ENCODE assay signal across 9 mouse cellular contexts in the genomic region with DNA sequence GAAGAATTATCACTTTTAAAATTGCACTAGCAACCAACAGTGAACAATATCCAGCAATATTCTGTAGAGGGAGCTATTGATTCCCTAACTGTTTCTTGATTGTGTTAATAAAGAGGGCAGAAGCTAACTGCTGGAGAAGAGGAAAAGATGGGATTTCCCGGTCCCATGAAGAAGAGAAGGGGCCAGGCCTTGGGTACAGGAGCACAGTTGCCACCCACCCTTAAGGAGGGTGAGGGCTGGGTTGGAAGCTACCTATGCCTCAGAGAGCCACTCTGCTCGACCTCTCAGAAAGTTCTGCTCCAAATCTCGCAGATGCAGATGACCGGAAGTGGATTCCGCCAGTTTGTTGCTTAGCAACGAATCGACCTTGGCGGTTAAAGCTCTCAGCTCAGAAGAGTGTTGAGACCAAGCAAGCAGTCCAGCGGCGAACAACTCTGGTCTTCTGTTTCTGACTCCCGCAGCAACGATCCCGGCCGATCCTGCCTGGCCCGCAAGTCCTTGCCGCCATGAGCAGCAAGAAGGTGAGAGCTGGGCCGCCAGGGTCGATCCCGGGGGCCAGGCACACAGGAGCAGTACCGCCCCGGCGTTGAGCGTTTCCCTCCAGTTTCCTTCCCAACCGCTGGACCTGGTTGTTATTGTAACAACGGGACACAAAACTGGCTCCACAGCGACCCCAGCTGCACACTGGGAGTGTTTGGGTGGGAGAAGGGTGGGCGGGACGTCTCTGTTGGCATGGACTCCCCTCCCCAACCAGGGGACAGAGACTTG. TPM values are rescaled to one million over a fixed set of nuclear protein-coding genes. Genes with fewer than 3 reads are reported as not detected.
DNase-seq lines count a peak whose midpoint lies in the region; ATAC-seq and TF ChIP-seq lines count a peak whose summit lies in the region.
"Had no signal": no experiment of that assay in that cellular context is flagged by ENCODE, and none has a peak within 500 bp of the region (broad histone marks: within the 10 kb centered on the region; RNA-seq: fewer than 3 reads in every experiment).

No protein-coding gene starts in this region.

- no peak for TF ChIP-seq POLR2A in brain, embryonic 14.5 days (IDR thresholded peaks at IDR 0.05; ENCODE audit: borderline replicate concordance, extremely low read depth, insufficient read depth, insufficient read length, poor library complexity, severe bottlenecking)

- no peaks in the 10 kb centered on the region for H3K9me3 ChIP-seq in forebrain, embryonic 13.5 days (replicated peaks)
- no peaks in the 10 kb centered on the region for H3K9me3 ChIP-seq in heart, embryonic 16.5 days (replicated peaks; ENCODE audit: control insufficient read depth, low read length)
- no peaks in the 10 kb centered on the region for H3K9me3 ChIP-seq in liver, embryonic 11.5 days (ENCODE audit: control insufficient read depth, low read length)
- no peaks in the 10 kb centered on the region for H3K9me3 ChIP-seq in neural tube, embryonic 12.5 days
- H3K9me3 ChIP-seq: G1E had no signal

- H3K27me3 ChIP-seq in forebrain, embryonic 13.5 days = no peaks in the 10 kb centered on the region
- H3K27me3 ChIP-seq in heart, embryonic 16.5 days (ENCODE audit: control insufficient read depth, insufficient read depth, low read length) = no peaks in the 10 kb centered on the region
- H3K27me3 ChIP-seq in liver, embryonic 11.5 days (replicated peaks; ENCODE audit: control insufficient read depth, insufficient read depth, low read length) = no peaks in the 10 kb centered on the region
- no peaks in the 10 kb centered on the region for H3K27me3 ChIP-seq in neural tube, embryonic 12.5 days (replicated peaks)

- peak; percentile 92 for ATAC-seq in forebrain, embryonic 13.5 days
- ATAC-seq in heart, embryonic 16.5 days (replicated peaks; ENCODE audit: extremely low read depth, insufficient read depth, low FRiP score) = peak; percentile 87
- peak; percentile 85 for ATAC-seq in liver, embryonic 11.5 days (replicated peaks; ENCODE audit: low FRiP score)
- ATAC-seq in neural tube, embryonic 12.5 days (ENCODE audit: low FRiP score, low read depth) = peak; percentile 93

- peak; percentile 7 for DNase-seq in 3134 (ENCODE audit: extremely low read depth, insufficient read length, low spot score)
- DNase-seq in brain, embryonic 14.5 days (ENCODE audit: low read depth) = peak; percentile 89
- DNase-seq in kidney, postnatal 25 days = peak; percentile 73 to 85
- DNase-seq in liver, embryonic 11.5 days (ENCODE audit: low spot score) = peak; percentile 72
- peak; percentile 67 to 68 for DNase-seq in urinary bladder, postnatal 4 days (ENCODE audit: low spot score in 2 of 2)

- peak overlapping the region; percentile 65 for H3K4me3 ChIP-seq in forebrain, embryonic 13.5 days
- peak overlapping the region; percentile 68 for H3K4me3 ChIP-seq in heart, embryonic 16.5 days (ENCODE audit: low read length)
- H3K4me3 ChIP-seq in liver, embryonic 11.5 days (ENCODE audit: low read depth, low read length) = peak overlapping the region; percentile 52
- H3K4me3 ChIP-seq in neural tube, embryonic 12.5 days = peak overlapping the region; percentile 62

- peak; percentile 55 for TF ChIP-seq CTCF in brain, embryonic 14.5 days (IDR thresholded peaks at IDR 0.05; ENCODE audit: borderline replicate concordance, extremely low read depth, insufficient read depth, insufficient read length)

- peak overlapping the region; percentile 69 for H3K4me2 ChIP-seq in forebrain, embryonic 13.5 days
- H3K4me2 ChIP-seq in heart, embryonic 16.5 days (ENCODE audit: low read depth, low read length) = peak overlapping the region; percentile 75
- peak overlapping the region; percentile 76 for H3K4me2 ChIP-seq in liver, embryonic 11.5 days
- peak overlapping the region; percentile 70 for H3K4me2 ChIP-seq in neural tube, embryonic 12.5 days (replicated peaks)

- 0% methylated on average over 28 of the region's 28 CpGs for WGBS in forebrain, embryonic 13.5 days
- under 1% methylated on average over 28 of the region's 28 CpGs for WGBS in heart, embryonic 16.5 days
- 1% methylated on average over 28 of the region's 28 CpGs for WGBS in liver, embryonic 11.5 days
- WGBS in neural tube, embryonic 12.5 days = under 1% methylated on average over 28 of the region's 28 CpGs

- peak overlapping the region; percentile 66 for H3K27ac ChIP-seq in forebrain, embryonic 13.5 days
- H3K27ac ChIP-seq in heart, embryonic 16.5 days (ENCODE audit: low read length) = peak overlapping the region; percentile 82
- peak overlapping the region; percentile 48; the same call in 1 of the 2 replicates for H3K27ac ChIP-seq in liver, embryonic 11.5 days (ENCODE audit: low read depth, low read length)
- H3K27ac ChIP-seq in neural tube, embryonic 12.5 days = peak overlapping the region; percentile 53; the same call in 1 of the 2 replicates

- H3K9ac ChIP-seq in forebrain, embryonic 13.5 days = peak overlapping the region; percentile 79
- peak overlapping the region; percentile 82 for H3K9ac ChIP-seq in heart, embryonic 16.5 days (ENCODE audit: low read length)
- peak overlapping the region; percentile 72 for H3K9ac ChIP-seq in liver, embryonic 11.5 days (ENCODE audit: low read depth, low read length)
- peak overlapping the region; percentile 77 for H3K9ac ChIP-seq in neural tube, embryonic 12.5 days

- H3K36me3 ChIP-seq in forebrain, embryonic 13.5 days (ENCODE audit: poor library complexity, severe bottlenecking) = no peaks in the 10 kb centered on the region
- no peaks in the 10 kb centered on the region for H3K36me3 ChIP-seq in heart, embryonic 16.5 days (ENCODE audit: control insufficient read depth, insufficient read depth)
- H3K36me3 ChIP-seq in liver, embryonic 11.5 days (ENCODE audit: control insufficient read depth, insufficient read depth, low read length) = no peaks in the 10 kb centered on the region
- H3K36me3 ChIP-seq in neural tube, embryonic 12.5 days = no peaks in the 10 kb centered on the region
- H3K36me3 ChIP-seq: G1E had no signal

- H3K4me1 ChIP-seq in forebrain, embryonic 13.5 days = no peaks in the 10 kb centered on the region
- no peaks in the 10 kb centered on the region for H3K4me1 ChIP-seq in heart, embryonic 16.5 days (ENCODE audit: control insufficient read depth, insufficient read depth, low read length)
- H3K4me1 ChIP-seq in liver, embryonic 11.5 days (replicated peaks; ENCODE audit: control insufficient read depth, insufficient read depth, low read length) = no peaks in the 10 kb centered on the region
- no peaks in the 10 kb centered on the region for H3K4me1 ChIP-seq in neural tube, embryonic 12.5 days

RNA-seq across cellular contexts. Expression of gene Dnah7b, which starts 0.6 kb away (rescaled TPM):
- 10.1 and 13.3 TPM in 2 replicates for polyA plus RNA-seq in brain, embryonic 14.5 days (2012; rRNA removed)
- 1.4 and 1.9 TPM in 2 replicates for polyA plus RNA-seq in forebrain, embryonic 13.5 days (2015; fragmentation: Nextera tagmentation; extraction: Ambion mirVana)
- 1.3 and 1.5 TPM in 2 replicates for polyA plus RNA-seq in heart, embryonic 16.5 days (2015; fragmentation: Nextera tagmentation; extraction: Ambion mirVana)
- polyA plus RNA-seq in liver, embryonic 11.5 days (2014; fragmentation: Nextera tagmentation; extraction: Ambion mirVana) = 0.90 and 1.0 TPM in 2 replicates
- 2.0 and 2.1 TPM in 2 replicates for polyA plus RNA-seq in neural tube, embryonic 12.5 days (2016; fragmentation: Nextera tagmentation; extraction: Ambion mirVana)
- polyA plus RNA-seq: G1E had no signal

Comparison
In these comparisons a context has a peak if more than half of its experiments do, and no peak if none do; other contexts are left out.
1. Peak in every context shown above with its lines: DNase-seq, ATAC-seq, H3K4me3 ChIP-seq and H3K27ac ChIP-seq.
2. DNase-seq: peak in every context shown above with its lines; median percentile 89 in brain, embryonic 14.5 days; 79 in kidney, postnatal 25 days; 72 in liver, embryonic 11.5 days; 68 in urinary bladder, postnatal 4 days; 7 in 3134.